Mouse (Mus musculus) T-helper 2 cell (primary cell): ENCODE measurements around the gene Ankar.

Experiments used
- in situ Hi-C: fragments of 300-600 bp; cut with MboI, MseI; formaldehyde crosslinking; loops from one replicate; pipeline ENCODE4 v1.15.1; 2025; ENCODE audit warnings: high pct_unique_total_duplicates

Gene Ankar

DNA sequence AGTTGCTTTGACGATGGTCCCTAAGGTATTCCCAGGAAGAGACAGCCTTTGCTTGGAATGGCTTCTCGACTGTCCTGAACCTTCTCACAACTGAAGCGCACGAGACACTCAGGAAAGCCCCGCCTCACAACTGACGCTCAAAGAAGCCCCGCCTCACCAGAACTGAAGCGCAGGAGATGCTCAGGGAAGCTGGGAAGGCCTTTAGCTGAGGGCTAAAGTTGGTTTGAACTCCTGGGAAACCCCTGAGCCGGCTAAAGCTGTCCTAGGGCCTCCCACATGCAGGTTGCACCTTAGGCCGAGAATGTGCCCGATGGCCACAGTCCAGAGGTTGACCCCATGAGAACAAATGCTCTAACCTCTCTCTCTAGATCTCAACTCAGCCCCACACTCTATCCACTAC, at the start of gene Ankar:
Gene Ankar (minus strand): TSS at position 101 of the 400 bp plus-strand sequence.
- in situ Hi-C loops, result no loop called here

DNA sequence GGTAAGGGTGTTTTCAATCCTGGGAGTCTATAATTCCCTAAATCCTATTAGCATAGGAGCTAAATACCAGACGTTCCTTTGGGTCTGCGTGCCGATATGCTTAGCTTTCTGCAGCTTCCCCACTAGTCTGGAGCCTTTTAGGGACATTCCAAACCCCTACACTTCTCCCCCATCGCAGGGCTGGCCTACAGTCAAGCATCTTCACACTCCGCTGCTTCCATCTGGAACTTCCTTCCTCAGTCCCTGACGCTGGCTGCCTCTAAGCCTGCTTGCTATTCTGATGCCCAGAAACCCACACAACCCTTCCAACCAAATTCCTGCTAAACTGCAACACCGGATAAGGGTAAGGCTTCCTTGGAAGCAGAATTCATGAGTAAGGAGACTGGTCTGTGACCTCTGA, 46.0 kb upstream of the Ankar start:
- in situ Hi-C loops, result no loop called here

- in situ Hi-C loops, result no loop called here
Measured at GRCm38 (mm10) chr1:72744816-72745506, 44.6 kb upstream of the Ankar start.

GRCm38 (mm10) chr1:72741406-72741805, 41.0 kb upstream of the Ankar start:
- in situ Hi-C loops, result no loop called here

DNA sequence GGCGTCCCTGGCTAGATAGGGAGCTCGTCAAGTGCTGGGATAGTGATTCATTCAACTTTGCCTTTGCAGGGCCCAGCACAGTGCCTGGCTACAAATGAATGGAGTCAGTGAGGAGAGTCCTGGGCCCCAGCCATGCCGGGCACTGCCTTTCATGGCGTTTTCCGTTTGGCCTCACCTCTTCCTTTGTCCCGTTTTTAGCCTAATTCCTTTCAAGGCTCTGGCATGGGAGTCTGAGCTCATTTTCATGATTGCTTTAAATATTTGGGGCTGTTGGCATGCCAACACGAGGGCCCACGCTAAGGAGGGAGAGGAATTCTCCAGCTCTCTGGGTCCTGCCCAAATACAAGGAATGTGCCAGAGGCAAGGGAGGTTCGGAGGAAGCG, 39.3 kb upstream of the Ankar start:
- in situ Hi-C loops, result no loop called here

- in situ Hi-C loops, result no loop called here
Measured at GRCm38 (mm10) chr1:72738946-72739680, 38.7 kb upstream of the Ankar start.

DNA sequence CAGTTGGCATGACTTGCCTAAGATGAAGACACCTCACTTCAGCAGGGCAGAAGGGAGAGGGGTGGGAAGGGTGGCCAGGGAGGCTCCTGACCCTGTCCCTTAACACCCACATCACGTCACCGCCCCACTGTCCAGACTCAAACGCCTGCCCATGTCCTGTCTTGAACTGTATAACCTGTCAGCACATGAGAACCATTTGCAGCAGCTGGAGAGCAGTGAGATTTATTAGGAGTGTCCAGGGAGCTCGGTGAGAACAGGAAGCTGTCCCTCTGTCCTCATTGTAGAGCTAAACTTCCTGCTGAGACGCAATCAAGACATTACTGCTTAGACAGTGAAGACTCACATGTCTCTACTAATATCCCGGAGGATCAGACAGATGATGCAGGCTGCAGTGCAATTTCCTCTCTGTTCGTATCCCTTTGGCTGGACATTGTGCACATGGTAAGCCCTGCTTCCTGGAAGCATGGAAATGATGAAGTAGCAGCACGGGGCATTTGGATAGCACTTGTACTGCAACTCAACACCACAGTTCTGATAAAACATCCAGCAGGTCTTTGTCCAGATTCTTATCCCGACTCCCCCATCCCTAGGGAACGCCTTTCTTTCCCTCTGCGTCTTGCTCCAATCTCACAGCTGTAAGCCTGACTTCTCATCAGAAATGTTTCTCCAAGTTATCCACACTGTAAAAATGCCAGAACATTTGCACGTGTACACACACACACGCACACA, 36.2 kb upstream of the Ankar start:
- in situ Hi-C loops, result no loop called here

DNA sequence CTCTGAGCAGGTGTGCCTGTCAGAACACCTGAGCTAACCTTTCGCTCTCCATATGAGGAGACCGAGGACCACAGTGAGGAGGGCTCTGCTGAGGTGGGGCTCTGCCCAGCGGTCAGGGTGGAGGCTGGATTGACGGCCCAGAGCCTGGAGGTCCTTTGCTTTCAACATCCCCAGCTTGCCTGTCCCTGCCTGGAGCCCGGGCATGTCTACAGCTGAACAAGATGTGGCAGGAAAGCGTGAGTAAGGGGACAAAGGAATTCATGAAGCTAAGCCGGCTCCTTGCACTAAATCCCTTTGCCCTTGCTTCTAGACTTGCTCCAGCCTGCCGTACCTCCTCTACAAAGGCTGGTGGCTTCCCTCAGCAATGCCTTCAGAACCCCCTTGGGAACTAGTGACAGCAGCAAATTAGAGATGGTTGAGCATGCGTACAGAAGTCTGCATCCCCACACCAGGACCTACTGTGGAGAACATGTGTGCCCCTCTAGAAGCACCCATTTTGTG, 32.9 kb upstream of the Ankar start:
- in situ Hi-C loops, result no loop called here

- in situ Hi-C loops, result no loop called here
Measured at GRCm38 (mm10) chr1:72730126-72730525, 29.7 kb upstream of the Ankar start.

DNA sequence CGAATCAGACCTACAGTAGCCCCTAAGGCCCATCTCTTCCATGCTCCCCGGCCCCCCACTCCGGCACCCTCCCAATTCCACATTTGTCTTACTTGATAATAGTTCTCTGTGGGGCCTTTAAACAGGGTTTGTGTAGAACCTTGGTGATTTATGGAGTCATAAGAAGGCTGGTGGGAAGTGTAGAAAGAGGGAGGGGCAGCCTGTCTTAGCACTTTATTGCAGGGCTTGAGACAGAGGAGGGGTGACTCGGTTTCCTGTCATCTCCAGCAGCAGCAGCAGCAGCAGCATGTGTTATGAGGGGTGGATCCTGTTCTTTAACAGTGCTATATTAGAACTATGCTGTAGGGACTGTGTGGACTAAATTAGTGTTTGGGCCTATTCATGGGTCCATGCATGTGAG, 28.4 kb upstream of the Ankar start:
- in situ Hi-C loops, result no loop called here

DNA sequence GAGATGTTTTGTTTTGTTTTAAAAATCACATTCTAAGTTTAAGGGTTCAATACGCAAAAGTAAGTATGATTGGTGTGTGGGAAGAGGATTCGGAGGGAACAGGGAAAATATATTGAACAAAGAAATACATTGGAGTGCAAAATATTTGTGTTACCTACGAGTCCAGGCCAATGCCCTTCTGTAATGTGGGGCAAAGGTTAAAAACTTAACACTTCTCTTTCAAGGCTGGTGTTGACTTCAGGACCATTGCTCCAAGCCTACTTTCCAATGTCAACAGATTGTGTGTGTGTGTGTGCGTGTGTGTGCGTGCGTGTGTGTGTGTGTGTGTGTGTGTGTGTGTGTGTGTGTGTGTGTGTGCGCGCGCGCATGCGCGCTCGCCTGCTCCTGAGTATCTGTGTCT, 25.6 kb upstream of the Ankar start:
- in situ Hi-C loops, result no loop called here

GRCm38 (mm10) chr1:72724354-72724753, 24.0 kb upstream of the Ankar start:
- in situ Hi-C loops, result no loop called here

- in situ Hi-C loops, result no loop called here
Measured at GRCm38 (mm10) chr1:72722646-72723045, 22.3 kb upstream of the Ankar start.

DNA sequence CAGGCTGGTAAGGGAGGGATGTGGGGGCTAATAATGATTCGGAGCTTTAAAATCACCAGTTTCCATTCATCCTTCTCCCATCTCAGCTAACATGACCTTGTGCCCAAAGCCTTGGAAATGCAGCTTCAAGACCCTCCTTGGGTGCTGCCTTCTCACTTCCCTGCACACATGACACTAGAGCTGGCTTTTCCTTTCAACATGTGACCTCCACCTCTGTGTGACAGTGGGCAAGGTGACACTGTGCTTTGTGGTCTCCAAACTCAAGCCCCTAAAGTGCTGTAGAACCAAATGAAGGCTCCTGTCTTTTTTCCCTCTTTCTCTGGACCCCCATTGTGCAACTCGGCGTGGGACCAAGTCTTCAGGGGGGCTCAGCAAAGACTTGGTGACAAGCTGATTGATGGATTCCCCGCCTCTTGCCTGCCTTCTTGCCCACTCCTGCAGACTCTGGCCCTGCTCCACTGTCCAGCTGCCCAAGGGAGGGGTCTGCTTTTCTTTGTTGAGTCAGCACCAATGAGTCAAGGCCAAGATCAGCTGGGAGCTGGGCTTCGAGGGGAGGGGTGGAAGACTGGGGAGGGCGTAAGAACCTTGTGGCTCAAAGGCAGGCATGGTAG, 19.8 kb upstream of the Ankar start:
- in situ Hi-C loops, result no loop called here

- in situ Hi-C loops, result loop anchor here (5.0 kb wide), 2 partner anchors 133 to 412 kb away; partner anchors contain the start of gene Xrcc5
Measured at GRCm38 (mm10) chr1:72718846-72719245, 18.5 kb upstream of the Ankar start.

- in situ Hi-C loops, result loop anchor here (5.0 kb wide), 2 partner anchors 135 to 410 kb away; partner anchors contain the start of gene Xrcc5
Measured at GRCm38 (mm10) chr1:72717540-72717939, 17.2 kb upstream of the Ankar start.

DNA sequence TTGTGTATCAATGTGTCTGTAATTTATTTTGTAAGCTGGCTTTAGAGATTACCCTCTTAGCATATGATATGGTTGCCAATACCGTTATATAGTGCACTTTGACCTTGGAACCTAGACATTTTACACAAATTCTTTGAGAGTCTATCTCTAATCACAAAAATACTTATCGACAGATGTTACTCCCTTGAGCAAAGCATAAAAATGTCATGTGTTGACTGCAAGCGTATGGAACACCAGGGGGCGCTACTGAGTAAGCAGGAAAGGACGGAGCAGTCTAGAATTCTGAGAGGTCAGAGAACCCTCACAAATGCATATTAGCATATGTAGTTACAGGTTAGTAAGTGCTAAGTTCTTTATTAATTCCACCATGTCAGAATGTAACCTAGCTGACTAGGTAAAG, 16.5 kb upstream of the Ankar start:
- in situ Hi-C loops, result loop anchor here (5.0 kb wide), 2 partner anchors 135 to 410 kb away; partner anchors contain the start of gene Xrcc5

DNA sequence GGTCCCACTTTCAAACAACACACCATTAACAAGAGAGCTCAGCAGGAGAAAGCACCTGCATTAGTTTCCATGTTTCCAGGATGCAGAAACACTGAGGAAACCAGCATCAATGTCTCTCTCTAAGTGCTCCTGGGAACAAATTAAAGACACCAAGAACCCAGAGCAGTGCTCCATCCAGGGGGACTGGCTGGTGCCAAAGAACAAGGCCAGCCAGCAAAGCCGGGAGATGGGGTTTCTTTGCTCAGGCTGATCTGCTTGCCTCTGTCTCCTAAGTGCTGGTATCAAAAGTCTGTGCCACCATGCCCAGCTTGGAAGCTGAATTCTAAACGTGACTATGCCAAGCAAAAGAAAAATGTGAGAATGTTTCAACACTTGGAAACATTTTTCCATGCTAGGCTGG, 16.0 kb upstream of the Ankar start:
- in situ Hi-C loops, result loop anchor here (5.0 kb wide), 2 partner anchors 136 to 409 kb away; partner anchors contain the start of gene Xrcc5

- in situ Hi-C loops, result loop anchor here (5.0 kb wide), 2 partner anchors 137 to 408 kb away; partner anchors contain the start of gene Xrcc5
Measured at GRCm38 (mm10) chr1:72715593-72716361, 15.4 kb upstream of the Ankar start.

DNA sequence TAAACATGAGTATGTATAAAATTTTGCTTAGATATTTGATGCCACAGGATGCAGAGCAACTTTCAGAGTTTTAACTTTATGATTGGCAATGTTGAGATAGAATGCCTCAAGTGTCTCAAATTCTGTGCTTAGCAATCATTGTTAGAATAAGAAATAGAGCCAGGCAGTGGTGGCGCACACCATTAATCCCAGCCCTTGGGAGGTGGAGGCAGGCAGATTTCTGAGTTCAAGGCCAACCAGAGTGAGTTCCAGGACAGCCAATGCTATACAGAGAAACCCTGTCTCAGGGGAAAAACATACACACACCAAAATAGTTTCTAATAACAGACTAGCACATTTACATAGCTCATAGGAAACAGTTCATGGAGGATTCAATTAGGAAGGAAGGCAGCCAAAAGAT, 14.7 kb upstream of the Ankar start:
- in situ Hi-C loops, result loop anchor here (5.0 kb wide), 2 partner anchors 137 to 408 kb away; partner anchors contain the start of gene Xrcc5

- in situ Hi-C loops, result no loop called here
Measured at GRCm38 (mm10) chr1:72714547-72714946, 14.2 kb upstream of the Ankar start.
